Mouse (Mus musculus) hindbrain, embryonic 14.5 days (tissue): ENCODE results near the gene Susd4. TPM values are rescaled to one million over a fixed set of nuclear protein-coding genes. Genes with fewer than 3 reads are reported as not detected.
A peak's percentile ranks its signal among the peaks of the same experiment; 100 is the strongest.

Experiments
- ATAC-seq: fragments of 200-750 bp; cut with Nextera tagmentation; 2 replicates; pipeline ENCODE4 v1.8.0; 2017; ENCODE audit warnings: moderate number of reproducible peaks, mild to moderate bottlenecking, moderate TSS enrichment, moderate library complexity; ENCODE audit not compliant: low FRiP score
- DNase-seq: peaks from one replicate; pipeline ENCODE4 v3.0.0-alpha.2; 2015; ENCODE audit warnings: low spot score
- H3K27ac ChIP-seq: fragments of 300-500 bp; sonication (generic); 2 replicates; pipeline ENCODE4 v1.5.1; 2014; ENCODE audit warnings: mild to moderate bottlenecking, moderate library complexity
- H3K27me3 ChIP-seq: fragments of 300-500 bp; sonication (generic); 2 replicates; pipeline ENCODE4 v1.6.1; 2014; ENCODE audit warnings: mild to moderate bottlenecking, low read length, mixed read lengths; ENCODE audit not compliant: control insufficient read depth, insufficient read depth
- H3K36me3 ChIP-seq: fragments of 300-500 bp; sonication (generic); replicated peaks from 2 replicates; pipeline ENCODE4 v1.6.1; 2014; ENCODE audit not compliant: control insufficient read depth, insufficient read depth
- H3K4me1 ChIP-seq: fragments of 300-500 bp; sonication (generic); replicated peaks from 2 replicates; pipeline ENCODE4 v1.6.1; 2014; ENCODE audit warnings: antibody characterized with exemption, low read length, mixed read lengths; ENCODE audit not compliant: control insufficient read depth, insufficient read depth
- H3K4me2 ChIP-seq: fragments of 300-500 bp; sonication (generic); replicated peaks from 2 replicates; pipeline ENCODE4 v1.6.1; 2014; ENCODE audit warnings: mild to moderate bottlenecking, moderate library complexity
- H3K4me3 ChIP-seq: fragments of 300-500 bp; sonication (generic); replicated peaks from 2 replicates; pipeline ENCODE4 v1.5.1; 2014; ENCODE audit warnings: mild to moderate bottlenecking, low read length
- H3K9ac ChIP-seq: fragments of 300-500 bp; sonication (generic); 2 replicates; pipeline ENCODE4 v1.6.1; 2014
- H3K9me3 ChIP-seq: fragments of 300-500 bp; sonication (generic); 2 replicates; pipeline ENCODE4 v1.6.1; 2016; ENCODE audit warnings: low read length; ENCODE audit not compliant: control insufficient read depth
- WGBS: fragments of 180-500 bp; shearing (Covaris S2); extraction: QIAGEN DNeasy Blood & Tissue Kit; methylation state at CpG from one replicate; pipeline ENCODE4 v1.1.7; 2014; 5-methylcytosine and 5-hydroxymethylcytosine counted together
- polyA plus RNA-seq: library from polyadenylated mRNA; unstranded; fragments of >200 nt; fragmentation: Nextera tagmentation; extraction: Ambion mirVana; gene quantifications from 2 replicates; pipeline ENCODE4 v1.2.1, GENCODE M21; 2014

The Susd4 gene
- polyA plus RNA-seq, 1 experiment from 2014 or later, result 73.9 TPM

DNA sequence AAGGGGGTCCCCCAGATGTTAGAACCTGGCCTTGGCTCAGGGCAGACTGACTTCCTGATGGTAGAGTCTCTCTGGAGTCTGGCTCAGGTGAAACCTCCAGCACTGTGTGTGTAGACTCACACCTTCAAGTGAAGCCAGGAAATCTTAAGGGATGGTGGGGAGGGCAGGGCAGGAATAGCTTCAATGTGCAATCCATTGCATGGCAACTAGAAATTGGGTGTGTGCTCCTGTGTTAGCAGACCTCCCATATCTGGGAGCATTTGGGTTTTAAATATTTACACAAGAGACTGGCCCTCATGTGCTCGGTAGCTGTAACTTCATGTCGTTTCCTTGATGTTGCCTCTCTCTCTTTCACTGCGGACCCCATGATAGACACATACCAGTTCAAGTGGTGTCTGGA is 62.9 kb downstream of the Susd4 start:
- H3K4me3 ChIP-seq, result no peak overlapping the region
- no peak for DNase-seq
- H3K27ac ChIP-seq, result no peak overlapping the region
- no peaks in the 10 kb centered on the region for H3K36me3 ChIP-seq
- H3K4me2 ChIP-seq, result no peak overlapping the region
- H3K4me1 ChIP-seq, result peaks cover 13% of the 10 kb centered on the region
- no peak overlapping the region for H3K9ac ChIP-seq
- H3K27me3 ChIP-seq, result no peaks in the 10 kb centered on the region
- 92% methylated on average over 3 of the region's 3 CpGs for WGBS
- ATAC-seq, result no peak
- H3K9me3 ChIP-seq, result no peaks in the 10 kb centered on the region

- no peak for ATAC-seq
- H3K27ac ChIP-seq, result no peak overlapping the region; the same call in 1 of the 2 replicates
- no peak overlapping the region for H3K9ac ChIP-seq
- no peaks in the 10 kb centered on the region for H3K9me3 ChIP-seq
- no peak overlapping the region for H3K4me3 ChIP-seq
- H3K4me2 ChIP-seq, result no peak overlapping the region
- H3K36me3 ChIP-seq, result no peaks in the 10 kb centered on the region
- WGBS, result 55% methylated on average over 6 of the region's 6 CpGs
- DNase-seq, result no peak
- H3K27me3 ChIP-seq, result no peaks in the 10 kb centered on the region
- peaks cover 14% of the 10 kb centered on the region; the same call in 1 of the 2 replicates for H3K4me1 ChIP-seq
Measured at GRCm38 (mm10) chr1:182838061-182838460, 74.4 kb downstream of the Susd4 start.

GRCm38 (mm10) chr1:182839332-182839929 is 75.8 kb downstream of the Susd4 start:
- peaks cover 14% of the 10 kb centered on the region; the same call in 1 of the 2 replicates for H3K4me1 ChIP-seq
- no peaks in the 10 kb centered on the region for H3K36me3 ChIP-seq
- WGBS, result 78% methylated on average over 4 of the region's 4 CpGs
- peak overlapping the region; percentile 14; the same call in 1 of the 2 replicates for H3K27ac ChIP-seq
- no peak overlapping the region for H3K9ac ChIP-seq
- H3K4me2 ChIP-seq, result no peak overlapping the region
- H3K27me3 ChIP-seq, result no peaks in the 10 kb centered on the region
- DNase-seq (no peak), ATAC-seq (peak; percentile 8; the same call in 1 of the 2 replicates)
- H3K4me3 ChIP-seq, result no peak overlapping the region
- H3K9me3 ChIP-seq, result no peaks in the 10 kb centered on the region

DNA sequence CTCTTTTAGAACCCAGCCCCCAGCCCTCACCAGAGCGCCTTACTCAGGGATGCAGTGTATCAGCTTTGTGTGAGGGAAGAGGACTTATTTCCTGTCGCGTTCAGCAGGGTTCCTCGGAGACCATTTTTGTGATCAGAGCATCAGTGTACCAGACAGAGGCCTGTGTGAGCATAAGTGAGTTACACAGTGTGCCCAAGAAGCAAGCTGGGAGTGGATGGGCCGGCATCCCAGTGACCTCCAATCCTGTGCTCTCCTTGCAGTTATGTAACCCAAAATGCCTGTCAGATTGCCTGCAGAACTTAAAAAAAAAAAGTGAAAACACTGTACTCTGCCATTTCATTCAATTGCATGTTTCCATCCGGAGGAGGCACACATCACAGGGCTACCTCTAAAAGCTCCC is 76.4 kb downstream of the Susd4 start:
- Histone ChIP-seq H3K27ac (0 out of 2 replicates have a peak overlapping the region, but pooled peaks have one; percentile 53), H3K4me1 (peaks cover 14% of the 10 kb centered on the region; the same call in 1 of the 2 replicates), H3K36me3 (no peaks in the 10 kb centered on the region), H3K9me3 (no peaks in the 10 kb centered on the region), H3K4me3 (no peak overlapping the region), H3K27me3 (no peaks in the 10 kb centered on the region), H3K9ac (no peak overlapping the region), H3K4me2 (no peak overlapping the region)
- ATAC-seq (peak; percentile 17; the same call in 1 of the 2 replicates), DNase-seq (no peak)
- WGBS, result 41% methylated on average over 6 of the region's 6 CpGs

- DNase-seq, result no peak
- no peak for ATAC-seq
- Histone ChIP-seq H3K4me1 (peaks cover 14% of the 10 kb centered on the region; the same call in 1 of the 2 replicates), H3K9me3 (no peaks in the 10 kb centered on the region), H3K9ac (no peak overlapping the region), H3K27ac (no peak overlapping the region), H3K27me3 (no peaks in the 10 kb centered on the region), H3K4me2 (no peak overlapping the region), H3K36me3 (no peaks in the 10 kb centered on the region), H3K4me3 (no peak overlapping the region)
- 76% methylated on average over 6 of the region's 6 CpGs for whole genome bisulfite sequencing
Measured at GRCm38 (mm10) chr1:182840606-182841005, 76.9 kb downstream of the Susd4 start.

- Histone ChIP-seq H3K9me3 (no peaks in the 10 kb centered on the region), H3K27me3 (no peaks in the 10 kb centered on the region), H3K4me1 (peaks cover 13% of the 10 kb centered on the region; the same call in 1 of the 2 replicates), H3K4me3 (no peak overlapping the region), H3K27ac (peak overlapping the region; percentile 70), H3K36me3 (no peaks in the 10 kb centered on the region), H3K4me2 (0 out of 2 replicates have a peak overlapping the region, but pooled peaks have one; percentile 8), H3K9ac (no peak overlapping the region)
- WGBS, result 38% methylated on average over 12 of the region's 12 CpGs
- peak; percentile 81 for ATAC-seq
- DNase-seq, result peak; percentile 55
Measured at GRCm38 (mm10) chr1:182849556-182849955, 85.9 kb downstream of the Susd4 start.

- no peak overlapping the region for H3K4me3 ChIP-seq
- WGBS, result 62% methylated on average over 1 of the region's 1 CpGs
- ATAC-seq (no peak), DNase-seq (no peak)
- H3K27me3 ChIP-seq, result no peaks in the 10 kb centered on the region
- H3K36me3 ChIP-seq, result no peaks in the 10 kb centered on the region
- no peaks in the 10 kb centered on the region for H3K9me3 ChIP-seq
- H3K27ac ChIP-seq, result peak overlapping the region; percentile 70
- H3K9ac ChIP-seq, result no peak overlapping the region
- H3K4me2 ChIP-seq, result no peak overlapping the region
- H3K4me1 ChIP-seq, result peaks cover 13% of the 10 kb centered on the region; the same call in 1 of the 2 replicates
Measured at GRCm38 (mm10) chr1:182850080-182850479, 86.4 kb downstream of the Susd4 start.

DNA sequence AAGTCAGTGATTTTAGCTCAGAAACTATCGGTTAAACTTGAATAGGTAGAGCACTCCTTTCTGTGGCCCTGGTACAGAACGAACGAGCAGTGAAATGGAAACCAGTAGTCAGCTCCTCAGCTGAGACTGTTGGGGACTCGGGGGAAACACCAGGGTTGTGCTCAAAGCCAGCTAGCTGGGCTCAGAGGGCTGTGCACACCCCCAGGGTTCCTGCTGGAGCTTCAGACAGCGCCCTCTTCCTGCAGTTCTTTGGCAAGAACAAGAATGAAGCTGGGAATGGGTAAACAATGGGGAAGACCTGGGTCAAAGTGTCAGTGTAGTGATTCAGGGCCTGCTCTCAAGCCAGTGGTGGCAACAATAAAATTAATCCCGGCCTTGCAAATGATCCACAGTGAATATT is 88.5 kb downstream of the Susd4 start:
- Histone ChIP-seq H3K4me2 (no peak overlapping the region), H3K27me3 (no peaks in the 10 kb centered on the region), H3K27ac (no peak overlapping the region), H3K4me3 (no peak overlapping the region), H3K36me3 (no peaks in the 10 kb centered on the region), H3K9me3 (no peaks in the 10 kb centered on the region), H3K4me1 (peaks cover 20% of the 10 kb centered on the region; the same call in 1 of the 2 replicates), H3K9ac (no peak overlapping the region)
- 51% methylated on average over 6 of the region's 6 CpGs for WGBS
- DNase-seq, result no peak
- no peak for ATAC-seq

DNA sequence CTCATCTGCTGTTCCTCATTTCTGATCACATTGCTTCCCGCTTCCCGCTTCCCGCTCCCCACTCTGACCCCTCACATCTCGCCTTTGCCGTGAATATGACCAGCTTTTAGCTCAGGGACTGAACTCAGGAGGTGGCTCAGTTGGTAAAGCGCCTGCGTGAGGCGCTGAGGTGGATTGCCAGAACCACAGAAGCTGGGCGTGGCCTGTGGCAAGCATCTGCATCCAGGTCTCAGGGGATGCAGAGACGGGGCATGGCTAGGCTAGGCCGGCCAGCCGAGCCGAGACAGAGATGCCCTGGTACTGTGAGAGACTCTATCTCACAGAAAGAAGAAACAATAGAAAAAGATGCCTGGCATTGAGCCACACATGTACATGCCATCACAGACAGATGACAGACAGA is 93.0 kb downstream of the Susd4 start:
- no peak overlapping the region for H3K27ac ChIP-seq
- H3K36me3 ChIP-seq, result no peaks in the 10 kb centered on the region
- H3K27me3 ChIP-seq, result no peaks in the 10 kb centered on the region
- no peak overlapping the region for H3K9ac ChIP-seq
- no peak overlapping the region for H3K4me3 ChIP-seq
- H3K4me2 ChIP-seq, result no peak overlapping the region
- H3K9me3 ChIP-seq, result no peaks in the 10 kb centered on the region
- ATAC-seq (no peak), DNase-seq (no peak)
- H3K4me1 ChIP-seq, result peaks cover 9% of the 10 kb centered on the region; the same call in 1 of the 2 replicates
- whole genome bisulfite sequencing, result 61% methylated on average over 13 of the region's 13 CpGs
